Mouse (Mus musculus): ENCODE results near the gene Borcs5.

DNA sequence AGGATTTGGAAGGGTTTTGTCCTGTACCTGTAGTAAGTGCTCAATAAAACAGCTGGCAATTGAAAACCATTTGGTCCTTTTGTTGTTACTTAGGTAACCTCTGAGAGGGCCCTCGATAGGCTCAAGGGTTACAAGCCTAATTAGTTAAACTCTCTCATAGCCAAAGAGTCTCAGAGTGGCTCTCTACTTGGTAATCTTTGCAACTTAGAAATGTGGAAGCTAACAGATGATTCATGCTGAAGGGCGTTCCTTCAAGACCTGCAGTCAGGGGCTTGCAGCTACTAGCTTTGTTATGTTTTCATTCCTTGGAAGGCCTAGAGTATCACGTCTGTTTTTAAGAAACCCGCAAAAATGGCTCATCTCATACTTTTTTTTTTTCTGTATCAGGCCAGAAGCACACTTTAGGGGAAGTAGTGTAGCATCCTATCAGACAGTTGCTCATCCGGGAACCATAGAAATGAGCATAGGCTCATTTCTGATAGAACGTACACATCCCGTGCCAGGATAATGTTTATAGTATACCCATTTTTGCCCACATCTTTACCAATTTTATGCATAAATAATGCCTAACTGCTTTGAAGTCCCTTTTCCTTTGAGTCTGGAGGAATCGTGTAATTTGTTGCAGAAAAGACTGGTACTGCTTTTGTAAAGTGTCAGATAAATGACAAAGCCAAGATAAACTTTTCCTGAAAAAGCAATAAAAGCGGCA lies 2.6 kb downstream of the Borcs5 start:
- TF ChIP-seq MAX (IDR thresholded peaks at IDR 0.05; ENCODE audit: low read depth) (no peak), USF1 (IDR thresholded peaks at IDR 0.05; ENCODE audit: low read depth) (no peak), CEBPB (IDR thresholded peaks at IDR 0.05; ENCODE audit: insufficient read depth, poor library complexity, severe bottlenecking) (no peak), POLR2A (IDR thresholded peaks at IDR 0.05; ENCODE audit: insufficient read length, low read depth) (no peak), MYOG (IDR thresholded peaks at IDR 0.05; ENCODE audit: control insufficient read depth in 1 of 3, insufficient read depth in 1 of 3, insufficient read length in 2 of 3, low read depth in 2 of 3) (no peak), MYOD1 (IDR thresholded peaks at IDR 0.05; ENCODE audit: control insufficient read depth in 1 of 3, insufficient read length in 2 of 3, low read depth in 2 of 3) (no peak), POLR2AphosphoS2 (IDR thresholded peaks at IDR 0.05; ENCODE audit: insufficient read length, low read depth) (no peak), E2F4 (IDR thresholded peaks at IDR 0.05; ENCODE audit: insufficient read depth) (no peak), TCF12 (IDR thresholded peaks at IDR 0.05; ENCODE audit: insufficient read depth, poor library complexity, severe bottlenecking) (no peak), REST (IDR thresholded peaks at IDR 0.05; ENCODE audit: insufficient read depth, insufficient read length) (no peak)

All from myocyte (in vitro differentiated cells).